Mouse (Mus musculus) left cerebral cortex, adult 9 months (tissue): Measurements from ENCODE around the gene Tubb4b.
"Not testable (repeated sequence)": the region's sequence is repeated elsewhere in the genome, so short reads cannot be mapped to it uniquely, and the experiment has no call there.

Experiments
- DNase-seq, 2 experiments: peaks; one replicate each; pipeline ENCODE4 v3.0.0; 2022; ENCODE audit warnings: low spot score in 2 of 2

Tubb4b gene

GRCm38 (mm10) chr2:25224492-25224765 lies at the start of gene Tubb4b:
Gene Tubb4b (minus strand): TSS chr2:25224702.
- no peak for DNase-seq

DNA sequence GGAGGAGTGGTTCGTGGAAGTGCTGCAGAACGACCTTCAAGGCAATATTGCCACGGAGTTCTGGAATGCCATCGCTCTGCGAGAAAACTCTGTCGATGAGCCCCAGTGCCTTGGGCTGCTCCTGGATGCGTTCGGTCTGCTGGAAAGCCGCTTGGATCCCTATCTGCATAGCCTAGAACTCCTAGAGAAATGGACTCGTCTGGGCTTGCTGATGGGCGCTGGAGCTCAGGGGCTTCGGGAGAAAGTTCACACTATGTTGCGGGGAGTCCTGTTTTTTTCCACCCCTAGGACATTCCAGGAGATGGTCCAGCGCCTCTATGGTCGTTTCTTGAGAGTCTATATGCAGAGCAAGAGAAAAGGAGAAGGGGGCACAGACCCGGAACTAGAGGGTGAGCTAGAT lies 48.5 kb upstream of the Tubb4b start:
- no peak for DNase-seq

DNA sequence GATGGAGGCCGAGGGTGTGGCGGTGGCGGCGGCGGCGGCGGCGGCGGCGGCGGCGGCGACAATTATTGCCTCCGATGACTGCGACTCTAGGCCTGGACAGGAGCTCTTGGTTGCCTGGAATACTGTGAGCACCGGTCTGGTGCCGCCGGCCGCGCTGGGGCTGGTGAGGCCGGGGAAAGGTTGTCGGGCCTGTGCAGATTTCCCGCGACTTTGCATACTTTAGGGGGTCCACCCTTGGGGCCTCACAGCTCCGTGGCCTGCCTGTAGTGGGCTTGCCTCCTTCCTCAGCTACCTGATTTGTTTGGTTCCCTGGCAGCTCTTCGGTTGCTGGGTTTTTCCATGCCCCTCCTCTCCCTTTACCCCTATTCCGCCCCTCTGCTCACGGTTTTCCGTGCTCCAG lies 48.0 kb upstream of the Tubb4b start:
- DNase-seq = no peak

GRCm38 (mm10) chr2:25271827-25272511 lies 47.5 kb upstream of the Tubb4b start, which contains the start of the genes Ssna1 and Anapc2:
Gene Ssna1 (minus strand): TSS chr2:25272438.
Gene Anapc2 (plus strand): TSS chr2:25272478.
- DNase-seq = peak; percentile 90 to 98

GRCm38 (mm10) chr2:25267746-25268309 lies 43.3 kb upstream of the Tubb4b start:
- DNase-seq = no peak

DNA sequence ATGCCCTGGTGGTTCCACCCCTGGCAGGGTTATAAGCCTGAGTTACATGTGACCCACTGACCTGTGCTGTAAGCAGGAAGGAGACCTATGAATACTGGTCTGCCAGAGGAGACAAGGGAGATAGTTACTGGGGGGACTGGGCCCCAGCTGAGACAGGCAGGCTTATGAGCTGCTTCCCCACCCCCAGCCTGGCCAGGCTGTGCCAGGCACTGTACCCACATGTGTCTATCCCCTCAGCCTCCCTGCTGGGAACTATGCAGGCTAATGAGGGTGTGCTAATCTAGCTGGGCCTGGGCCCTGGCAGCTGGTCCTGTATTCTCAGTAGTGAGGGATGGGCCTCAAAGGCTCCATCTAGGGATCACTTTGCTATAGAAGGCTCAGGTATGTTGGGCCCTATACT lies 42.7 kb upstream of the Tubb4b start:
- no peak for DNase-seq

DNA sequence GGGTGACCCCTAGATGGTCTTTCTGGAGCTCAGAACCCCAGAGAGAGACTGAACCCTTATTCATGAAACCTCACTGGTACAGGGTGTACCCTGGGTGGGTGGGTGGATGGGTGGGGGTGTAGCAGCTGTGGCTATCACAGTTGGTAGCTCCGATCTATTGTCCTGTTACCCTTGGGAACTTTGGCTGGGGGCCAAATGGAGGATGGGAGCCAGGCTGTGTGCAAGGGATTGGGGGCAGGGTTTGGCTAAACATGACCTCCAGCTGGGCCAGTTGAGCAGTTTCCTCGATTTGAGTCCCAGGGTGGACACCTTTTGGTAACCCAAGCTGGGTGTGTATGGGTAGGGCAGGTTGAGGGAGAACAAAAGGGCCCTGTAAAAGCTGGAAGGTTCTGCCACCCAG lies 42.2 kb upstream of the Tubb4b start:
- DNase-seq = peak in 1 of 2 experiments; percentile 76

DNA sequence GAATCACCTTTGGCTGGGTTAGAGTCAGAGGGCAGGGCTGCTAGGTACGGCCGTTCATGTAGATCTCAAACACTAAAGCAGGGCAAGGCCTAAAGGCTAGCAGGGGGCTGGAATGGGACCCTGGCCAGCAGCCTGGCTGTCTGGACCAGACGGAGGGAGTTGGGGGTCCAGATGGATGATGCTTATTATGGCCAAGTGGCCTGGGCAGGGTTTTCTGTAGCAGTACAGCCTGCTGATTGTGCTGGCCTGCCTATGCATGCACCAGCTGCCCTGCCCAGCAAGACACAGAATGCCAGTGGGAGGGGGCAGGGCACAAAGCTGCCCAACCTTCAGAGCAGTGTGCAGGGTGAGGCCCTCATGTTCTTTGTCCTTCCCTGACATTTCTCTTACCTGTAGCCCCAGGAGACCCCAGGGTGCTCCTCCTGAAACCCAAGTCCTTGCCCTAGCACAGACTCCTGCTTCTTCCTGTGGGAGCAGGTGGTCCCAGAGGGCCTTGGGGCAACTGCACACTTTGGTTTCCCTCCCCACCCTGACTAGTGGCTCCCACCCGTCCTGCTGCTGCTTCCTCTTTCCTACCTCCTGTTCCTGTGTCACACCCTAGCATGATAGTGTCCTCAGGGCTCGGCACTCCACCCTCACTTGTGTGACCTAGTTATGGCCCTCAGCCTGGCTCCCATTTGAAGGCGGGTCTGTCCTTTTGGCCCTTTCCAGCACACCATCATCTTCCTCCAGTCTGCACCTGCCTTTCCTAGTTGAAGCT lies 41.6 kb upstream of the Tubb4b start:
- DNase-seq = no peak

- DNase-seq = no peak
These were observed 40.3 kb upstream of the Tubb4b start for GRCm38 (mm10) chr2:25264851-25265250.

DNA sequence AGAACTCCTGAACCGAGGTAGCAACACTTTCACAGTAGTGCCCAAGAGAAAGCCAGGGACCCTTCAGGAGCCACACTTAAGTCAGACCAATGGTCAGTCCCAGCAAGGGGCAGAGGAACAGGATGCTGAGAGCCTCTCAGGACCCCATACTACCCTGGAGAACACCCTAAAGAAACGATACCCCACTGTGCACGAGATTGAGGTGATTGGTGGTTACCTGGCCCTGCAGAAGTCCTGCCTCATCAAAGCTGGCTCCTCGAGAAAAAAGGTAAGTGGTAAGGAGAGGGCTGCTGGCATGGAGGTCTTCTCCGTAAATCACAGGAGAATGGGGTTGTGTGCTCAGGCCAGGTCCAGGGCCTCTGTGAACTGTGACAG lies 39.8 kb upstream of the Tubb4b start:
- no peak for DNase-seq

GRCm38 (mm10) chr2:25263623-25264285 lies 39.3 kb upstream of the Tubb4b start:
- no peak for DNase-seq

- no peak for DNase-seq
These were observed 38.5 kb upstream of the Tubb4b start for GRCm38 (mm10) chr2:25262795-25263622.

- DNase-seq = peak; percentile 97
These were observed 37.8 kb upstream of the Tubb4b start, which contains the start of gene Tprn for GRCm38 (mm10) chr2:25262291-25262767. Gene Tprn (plus strand): TSS chr2:25262618.

DNA sequence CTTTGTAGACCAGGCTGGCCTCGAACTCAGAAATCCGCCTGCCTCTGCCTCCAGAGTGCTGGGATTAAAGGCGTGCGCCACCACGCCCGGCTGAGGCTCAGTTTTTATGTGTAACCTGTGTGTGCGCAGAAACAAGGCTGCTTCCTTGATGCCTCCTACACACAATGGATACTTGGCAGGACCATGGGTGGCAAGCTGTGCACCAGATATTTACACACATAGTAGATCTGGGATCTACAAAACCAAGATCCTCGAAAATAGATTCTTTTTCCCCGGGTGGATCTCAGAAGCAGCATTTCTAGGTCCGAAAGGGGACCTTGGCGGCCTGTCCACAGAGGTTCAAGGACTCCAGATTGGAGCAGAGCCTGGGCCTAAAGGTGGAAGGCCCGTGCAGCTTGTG lies 37.4 kb upstream of the Tubb4b start:
- DNase-seq = peak in 1 of 2 experiments; percentile 59

GRCm38 (mm10) chr2:25258887-25259286 lies 34.4 kb upstream of the Tubb4b start:
- no peak for DNase-seq

- DNase-seq = not testable (repeated sequence)
These were observed 32.7 kb upstream of the Tubb4b start for GRCm38 (mm10) chr2:25257250-25257649.

DNA sequence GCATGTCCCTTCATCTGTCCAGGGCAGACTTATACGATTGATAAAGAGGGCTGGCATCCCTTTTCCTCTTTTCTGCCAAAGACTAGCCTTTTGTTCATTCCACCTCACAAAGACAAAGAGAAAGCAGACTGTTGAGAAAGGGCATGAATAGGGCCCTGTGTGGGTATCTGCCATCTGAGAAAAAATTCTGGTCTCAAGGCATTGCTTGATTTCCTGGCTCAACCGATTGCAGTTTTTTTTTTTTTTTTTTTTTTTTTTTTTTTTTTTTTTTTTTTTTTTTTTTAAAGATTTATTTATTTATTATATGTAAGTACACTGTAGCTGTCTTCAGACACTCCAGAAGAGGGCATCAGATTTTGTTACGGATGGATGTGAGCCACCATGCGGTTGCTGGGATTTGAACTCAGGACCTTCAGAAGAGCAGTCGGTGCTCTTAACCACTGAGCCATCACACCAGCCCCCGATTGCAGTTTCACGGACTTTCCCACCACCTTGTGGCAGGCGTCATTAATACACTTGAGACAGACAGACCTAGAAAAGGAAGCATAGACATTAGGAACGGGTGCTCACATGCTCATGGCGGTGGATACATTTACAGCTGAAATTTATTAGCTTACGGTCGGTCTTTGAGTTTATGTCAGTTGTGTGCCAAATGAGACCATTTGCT lies 32.1 kb upstream of the Tubb4b start:
- not testable (repeated sequence) for DNase-seq

DNA sequence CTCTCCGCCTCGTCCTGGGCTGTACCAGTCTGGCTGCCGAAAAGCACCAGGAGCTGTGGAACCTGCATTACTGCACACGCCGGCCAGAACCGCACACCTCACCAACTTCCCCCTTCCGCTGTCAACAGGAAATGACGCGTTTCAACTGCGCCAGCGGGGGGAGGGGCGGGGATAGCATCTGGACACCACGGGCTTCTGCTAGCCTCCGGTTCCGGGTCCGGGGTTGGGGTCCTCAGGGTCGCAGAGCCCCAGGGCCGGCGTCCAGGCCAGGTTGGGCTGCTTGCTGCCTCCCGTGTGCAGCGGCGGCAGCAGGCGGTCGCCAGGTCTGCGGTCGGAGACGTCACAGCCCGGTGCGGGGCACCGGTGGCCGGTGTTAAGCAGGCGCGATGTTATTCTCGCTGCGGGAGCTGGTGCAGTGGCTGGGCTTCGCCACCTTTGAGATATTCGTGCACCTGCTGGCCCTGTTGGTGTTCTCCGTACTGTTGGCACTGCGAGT lies 30.8 kb upstream of the Tubb4b start, which contains the start of gene Tmem203:
TSS of gene Tmem203 (plus strand) at position 156 of the 496 bp plus-strand sequence.
- peak in 1 of 2 experiments; percentile 81 for DNase-seq

DNA sequence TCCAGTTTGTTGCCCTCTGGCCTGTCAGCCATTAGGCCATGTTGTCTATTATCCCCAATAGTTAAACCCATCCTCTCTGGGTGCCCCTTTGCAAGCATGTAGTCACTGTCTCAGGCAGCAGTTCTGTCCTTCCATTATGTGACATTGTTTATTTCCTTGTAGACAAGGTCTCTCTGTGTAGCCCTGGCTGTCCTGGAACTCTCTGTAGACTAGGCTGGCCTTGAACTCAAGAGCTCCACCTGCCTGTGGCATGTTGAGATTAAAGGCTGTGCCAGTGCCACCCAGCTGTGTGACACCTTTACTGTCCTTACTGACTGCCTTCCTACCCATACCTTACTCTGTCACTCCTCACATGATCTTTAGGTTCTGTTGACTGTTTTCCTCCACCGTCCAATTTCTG lies 27.8 kb upstream of the Tubb4b start:
- DNase-seq = no peak
